Mouse (Mus musculus) ES-E14 (cell line): ENCODE data around the gene Ly6g6f.

Experiments
- CHD2 ChIP-seq: IDR thresholded peaks from 2 replicates; pipeline ENCODE4 v1.6.1; 2014; ENCODE audit warnings: mild to moderate bottlenecking, low read depth, low read length, inconsistent platforms
- ZNF384 ChIP-seq: IDR thresholded peaks from 2 replicates; pipeline ENCODE4 v1.6.1; 2012; ENCODE audit warnings: low read depth, low read length, inconsistent platforms

GRCm38 (mm10) chr17:35092403-35093198 lies 7.2 kb upstream of the Ly6g6f start:
- TF ChIP-seq CHD2 (no peak), ZNF384 (no peak)
